Comparison of ENCODE assay signal across 21 mouse cellular contexts in the genomic region with DNA sequence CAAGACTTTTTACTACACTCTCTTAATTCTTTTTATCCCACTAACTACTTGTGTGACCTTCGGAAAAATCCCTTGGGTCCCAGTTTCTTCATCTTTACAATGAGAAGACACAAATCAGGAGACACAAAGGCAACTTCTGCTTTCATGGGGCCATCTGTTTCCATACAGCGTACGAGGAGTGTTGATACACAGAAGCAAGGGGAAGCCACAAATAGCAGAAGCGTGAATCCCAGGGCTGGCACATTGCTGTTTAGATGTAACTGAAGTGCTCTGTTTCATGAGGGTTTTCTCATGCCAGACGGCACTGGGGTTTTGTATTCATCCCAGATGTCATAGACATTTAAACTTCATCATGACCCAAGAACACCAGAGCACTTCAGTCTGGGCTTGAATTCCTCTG. TPM values are rescaled to one million over a fixed set of nuclear protein-coding genes. Genes with fewer than 3 reads are reported as not detected.
DNase-seq lines count a peak whose midpoint lies in the region; ATAC-seq lines count a peak whose summit lies in the region.
"Had no signal": no experiment of that assay in that cellular context is flagged by ENCODE, and none has a peak within 500 bp of the region (broad histone marks: within the 10 kb centered on the region; RNA-seq: fewer than 3 reads in every experiment).

No protein-coding gene starts in this region.

- no peaks in the 10 kb centered on the region for H3K27me3 ChIP-seq in embryonic facial prominence, embryonic 14.5 days (replicated peaks; ENCODE audit: control insufficient read depth, insufficient read depth, low read length)
- no peaks in the 10 kb centered on the region for H3K27me3 ChIP-seq in embryonic facial prominence, embryonic 10.5 days (replicated peaks; ENCODE audit: low read depth, poor library complexity, severe bottlenecking)
- H3K27me3 ChIP-seq in splenic B cell, adult 2 months (ENCODE audit: control insufficient read depth, insufficient read depth, low read length, poor library complexity, severe bottlenecking), result no peaks in the 10 kb centered on the region
- no peaks in the 10 kb centered on the region for H3K27me3 ChIP-seq in liver, embryonic 11.5 days (replicated peaks; ENCODE audit: control insufficient read depth, insufficient read depth, low read length)
- H3K27me3 ChIP-seq: embryonic facial prominence, embryonic 12.5 days; forebrain, embryonic 12.5 days; heart, embryonic 12.5 days; hindbrain, embryonic 15.5 days had no signal

- ATAC-seq in embryonic facial prominence, embryonic 14.5 days (ENCODE audit: low read depth), result no peak
- peak; percentile 98 for ATAC-seq in granulocyte monocyte progenitor cell, adult 5-6 weeks (replicated peaks; ENCODE audit: poor library complexity, severe bottlenecking)
- no peak for ATAC-seq in liver, embryonic 11.5 days (replicated peaks; ENCODE audit: low FRiP score)
- ATAC-seq: activated CD4-positive, CD25-positive, alpha-beta regulatory T cell, adult 4 months; intestine, embryonic 16.5 days; Patski had no signal

- H3K9me3 ChIP-seq in embryonic facial prominence, embryonic 14.5 days (ENCODE audit: control insufficient read depth, low read length), result no peaks in the 10 kb centered on the region
- no peaks in the 10 kb centered on the region for H3K9me3 ChIP-seq in embryonic facial prominence, embryonic 10.5 days
- no peaks in the 10 kb centered on the region for H3K9me3 ChIP-seq in liver, embryonic 11.5 days (ENCODE audit: control insufficient read depth, low read length)
- H3K9me3 ChIP-seq: embryonic facial prominence, embryonic 12.5 days; forebrain, embryonic 12.5 days; heart, embryonic 12.5 days; hindbrain, embryonic 15.5 days had no signal

- no peak overlapping the region for H3K4me3 ChIP-seq in embryonic facial prominence, embryonic 14.5 days (ENCODE audit: low read depth, low read length)
- H3K4me3 ChIP-seq in embryonic facial prominence, embryonic 10.5 days, result no peak overlapping the region
- H3K4me3 ChIP-seq in liver, embryonic 11.5 days (ENCODE audit: low read depth, low read length), result no peak overlapping the region
- H3K4me3 ChIP-seq: embryonic facial prominence, embryonic 12.5 days; forebrain, embryonic 12.5 days; gastrocnemius, adult 2 months; heart, embryonic 12.5 days; hindbrain, embryonic 15.5 days had no signal

- H3K9ac ChIP-seq in embryonic facial prominence, embryonic 14.5 days (ENCODE audit: low read depth, low read length), result no peak overlapping the region
- no peak overlapping the region for H3K9ac ChIP-seq in liver, embryonic 11.5 days (ENCODE audit: low read depth, low read length)
- H3K9ac ChIP-seq: embryonic facial prominence, embryonic 12.5 days; forebrain, embryonic 12.5 days; heart, embryonic 12.5 days; hindbrain, embryonic 15.5 days had no signal

- DNase-seq in embryonic facial prominence, embryonic 14.5 days (ENCODE audit: low spot score), result peak; percentile 13
- DNase-seq in embryonic facial prominence, embryonic 10.5 days (ENCODE audit: low spot score), result no peak
- DNase-seq in A20 (ENCODE audit: low read depth, low spot score), result peak; percentile 87
- DNase-seq in splenic B cell, adult 2 months (ENCODE audit: low read depth, low spot score), result peak; percentile 27
- DNase-seq in liver, embryonic 11.5 days (ENCODE audit: low spot score), result no peak
- DNase-seq in heart, adult 11 months, result no peak
- DNase-seq: adrenal gland, postnatal 14 days; cerebellum, adult 2 months; cerebellum, postnatal 10 days; embryo, embryonic 11 days; gastrocnemius, adult 2 months; gastrocnemius, postnatal 25 days; heart, adult 18-20 months had no signal

- no peak overlapping the region for H3K4me2 ChIP-seq in embryonic facial prominence, embryonic 14.5 days (ENCODE audit: low read depth, low read length)
- H3K4me2 ChIP-seq in liver, embryonic 11.5 days, result no peak overlapping the region
- H3K4me2 ChIP-seq: embryonic facial prominence, embryonic 12.5 days; forebrain, embryonic 12.5 days; heart, embryonic 12.5 days; hindbrain, embryonic 15.5 days had no signal

- H3K27ac ChIP-seq in embryonic facial prominence, embryonic 14.5 days (replicated peaks; ENCODE audit: low read depth, low read length), result no peak overlapping the region
- H3K27ac ChIP-seq in embryonic facial prominence, embryonic 10.5 days (replicated peaks), result no peak overlapping the region
- no peak overlapping the region for H3K27ac ChIP-seq in liver, embryonic 11.5 days (ENCODE audit: low read depth, low read length)
- H3K27ac ChIP-seq: embryonic facial prominence, embryonic 12.5 days; forebrain, embryonic 12.5 days; gastrocnemius, adult 2 months; hindbrain, embryonic 15.5 days had no signal

- H3K36me3 ChIP-seq in embryonic facial prominence, embryonic 14.5 days (ENCODE audit: control insufficient read depth, insufficient read depth, low read length), result no peaks in the 10 kb centered on the region
- no peaks in the 10 kb centered on the region for H3K36me3 ChIP-seq in embryonic facial prominence, embryonic 10.5 days (replicated peaks)
- no peaks in the 10 kb centered on the region for H3K36me3 ChIP-seq in splenic B cell, adult 2 months (ENCODE audit: control insufficient read depth, insufficient read depth, low read length, poor library complexity, severe bottlenecking)
- no peaks in the 10 kb centered on the region for H3K36me3 ChIP-seq in liver, embryonic 11.5 days (ENCODE audit: control insufficient read depth, insufficient read depth, low read length)
- H3K36me3 ChIP-seq: embryonic facial prominence, embryonic 12.5 days; forebrain, embryonic 12.5 days; heart, embryonic 12.5 days; hindbrain, embryonic 15.5 days had no signal

- 70% methylated on average over 5 of the region's 5 CpGs for WGBS in embryonic facial prominence, embryonic 14.5 days
- 81% methylated on average over 5 of the region's 5 CpGs for WGBS in embryonic facial prominence, embryonic 10.5 days
- 57% methylated on average over 5 of the region's 5 CpGs for WGBS in liver, embryonic 11.5 days

- no peaks in the 10 kb centered on the region for H3K4me1 ChIP-seq in embryonic facial prominence, embryonic 14.5 days (ENCODE audit: control insufficient read depth, insufficient read depth, low read length)
- no peaks in the 10 kb centered on the region for H3K4me1 ChIP-seq in embryonic facial prominence, embryonic 10.5 days
- no peaks in the 10 kb centered on the region for H3K4me1 ChIP-seq in liver, embryonic 11.5 days (replicated peaks; ENCODE audit: control insufficient read depth, insufficient read depth, low read length)
- H3K4me1 ChIP-seq: embryonic facial prominence, embryonic 12.5 days; heart, embryonic 12.5 days had no signal

RNA-seq across cellular contexts. Expression of a gene that starts 13.5 kb away (rescaled TPM):
- 112 and 129 TPM in 2 replicates for polyA plus RNA-seq in embryonic facial prominence, embryonic 14.5 days (2014; fragmentation: Nextera tagmentation; extraction: Ambion mirVana)
- 170 and 172 TPM in 2 replicates for polyA plus RNA-seq in embryonic facial prominence, embryonic 10.5 days (2016; fragmentation: Nextera tagmentation; extraction: Ambion mirVana)
- total RNA-seq in granulocyte monocyte progenitor cell, adult 5-6 weeks (2014; fragmentation: Nextera tagmentation), result 26.7 and 47.4 TPM in 2 replicates
- 40.1 and 46.0 TPM in 2 replicates for total RNA-seq in granulocyte monocyte progenitor cell, adult 5-6 weeks (2017)
- polyA plus RNA-seq in liver, embryonic 11.5 days (2014; fragmentation: Nextera tagmentation; extraction: Ambion mirVana), result 107 and 121 TPM in 2 replicates

RNA-seq across cellular contexts. Expression of a gene that starts 49.0 kb away (rescaled TPM):
- 2.1 and 2.2 TPM in 2 replicates for polyA plus RNA-seq in embryonic facial prominence, embryonic 14.5 days (2014; fragmentation: Nextera tagmentation; extraction: Ambion mirVana)
- 0.73 and 0.80 TPM in 2 replicates for polyA plus RNA-seq in embryonic facial prominence, embryonic 10.5 days (2016; fragmentation: Nextera tagmentation; extraction: Ambion mirVana)
- total RNA-seq in granulocyte monocyte progenitor cell, adult 5-6 weeks (2014; fragmentation: Nextera tagmentation), result not detected in 2 replicates
- not detected in 2 replicates for total RNA-seq in granulocyte monocyte progenitor cell, adult 5-6 weeks (2017)
- polyA plus RNA-seq in liver, embryonic 11.5 days (2014; fragmentation: Nextera tagmentation; extraction: Ambion mirVana), result 0.96 and 1.2 TPM in 2 replicates
- polyA plus RNA-seq: activated CD4-positive, CD25-positive, alpha-beta regulatory T cell, adult 4 months had no signal

Comparison
In these comparisons a context has a peak if more than half of its experiments do, and no peak if none do; other contexts are left out.
1. DNase-seq: peak in embryonic facial prominence, embryonic 14.5 days (single experiment), A20 (single experiment) and splenic B cell, adult 2 months (single experiment); none in embryonic facial prominence, embryonic 10.5 days (single experiment), liver, embryonic 11.5 days (single experiment) and heart, adult 11 months (single experiment).